Mouse (Mus musculus) MEL-GATA-1-ER (cell line): ENCODE measurements around the gene Paqr4.

ENCODE experiments used
- DNase-seq: peaks from one replicate; pipeline ENCODE4 v3.0.0-alpha.2; 2012; ENCODE audit warnings: low read depth; ENCODE audit errors: extremely low read depth

The Paqr4 gene

DNA sequence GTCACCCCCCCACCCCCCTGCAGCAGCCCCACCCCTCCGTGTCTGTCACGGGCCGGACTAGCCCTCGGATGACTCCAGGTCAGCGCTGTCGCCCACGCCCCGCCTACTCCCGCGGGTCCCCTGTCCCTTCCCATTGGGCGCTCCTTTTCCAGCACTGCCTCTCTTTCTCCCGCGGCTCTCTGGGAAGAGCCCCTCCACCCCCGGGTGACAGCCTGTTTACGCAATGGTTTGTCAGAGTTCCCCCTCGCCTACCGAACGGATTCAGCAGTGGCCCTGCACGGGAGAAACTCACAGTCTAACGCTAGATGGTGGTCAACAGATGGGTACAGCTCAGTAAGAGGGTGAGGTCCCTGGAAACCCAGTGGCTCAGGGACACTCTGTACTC is 13.9 kb downstream of the Paqr4 start:
- peak; percentile 46 for DNase-seq

GRCm38 (mm10) chr17:23725999-23726757 is 14.5 kb downstream of the Paqr4 start, which contains the start of gene Pkmyt1:
Gene Pkmyt1, plus strand, starts transcription at chr17:23726336.
- peak; percentile 76 for DNase-seq

- DNase-seq, result peak; percentile 46
Measured at GRCm38 (mm10) chr17:23725477-23725876, 15.2 kb downstream of the Paqr4 start.

DNA sequence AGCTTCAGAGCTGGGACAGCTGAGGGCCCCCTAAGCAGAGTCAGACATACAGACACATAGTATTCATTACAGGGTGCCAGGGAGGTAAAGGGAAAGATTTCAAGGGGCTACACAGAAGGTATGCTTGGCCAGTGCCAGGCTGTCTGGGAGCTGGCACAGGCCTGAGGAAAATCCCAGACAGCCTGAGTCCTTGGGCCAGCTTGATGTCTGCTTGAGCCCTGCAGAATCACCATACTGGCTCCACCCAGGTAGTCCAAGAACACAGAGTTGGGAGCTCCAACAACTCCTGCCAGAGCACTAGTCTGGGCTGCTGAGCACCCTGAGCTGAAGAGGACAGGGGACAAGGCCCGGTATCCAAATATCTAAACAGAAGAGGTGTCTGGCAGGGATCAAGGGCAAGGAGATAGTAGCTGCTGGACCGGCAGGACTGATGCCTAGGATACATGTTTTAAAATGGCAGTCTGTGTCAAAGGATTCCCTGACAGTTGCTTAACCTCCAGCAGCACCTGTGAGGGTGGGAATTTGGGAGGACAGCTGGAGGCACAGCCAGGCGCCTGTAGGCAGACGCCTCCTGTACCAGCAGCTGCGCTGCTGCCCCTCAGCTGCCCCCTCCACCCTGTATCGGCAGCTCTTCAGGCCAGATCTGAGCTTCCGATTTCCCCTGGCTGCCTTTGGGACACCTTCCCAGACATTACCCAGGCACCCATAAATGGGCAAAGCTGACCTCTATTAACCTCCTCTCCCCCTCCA is 18.1 kb downstream of the Paqr4 start, which contains the start of gene 1520401A03Rik:
Gene 1520401A03Rik, minus strand, starts transcription at position 408 of the 750 bp plus-strand sequence.
- no peak for DNase-seq

GRCm38 (mm10) chr17:23721886-23722285 is 18.8 kb downstream of the Paqr4 start:
- DNase-seq, result no peak

DNA sequence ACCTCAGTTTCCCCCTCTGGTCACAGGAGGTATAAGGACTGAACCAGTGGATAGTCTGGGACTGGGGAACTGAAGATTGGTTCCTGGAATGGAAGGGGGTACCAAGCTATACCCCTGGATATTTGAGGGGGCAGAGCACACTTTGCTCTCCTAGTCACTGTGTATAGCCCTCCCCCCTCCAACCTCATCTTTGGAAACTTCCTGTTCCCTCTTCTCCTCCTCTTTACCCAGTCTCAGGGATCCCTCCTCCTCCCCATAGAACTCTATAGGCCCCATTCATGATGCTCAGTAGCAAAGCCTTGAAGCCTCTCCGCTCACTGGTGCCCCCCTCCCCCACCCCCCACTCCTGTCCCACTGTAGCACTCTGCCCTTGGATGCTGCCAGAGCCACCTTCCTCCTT is 21.2 kb downstream of the Paqr4 start:
- DNase-seq, result no peak

- no peak for DNase-seq
Measured at GRCm38 (mm10) chr17:23717003-23717402, 23.7 kb downstream of the Paqr4 start.

DNA sequence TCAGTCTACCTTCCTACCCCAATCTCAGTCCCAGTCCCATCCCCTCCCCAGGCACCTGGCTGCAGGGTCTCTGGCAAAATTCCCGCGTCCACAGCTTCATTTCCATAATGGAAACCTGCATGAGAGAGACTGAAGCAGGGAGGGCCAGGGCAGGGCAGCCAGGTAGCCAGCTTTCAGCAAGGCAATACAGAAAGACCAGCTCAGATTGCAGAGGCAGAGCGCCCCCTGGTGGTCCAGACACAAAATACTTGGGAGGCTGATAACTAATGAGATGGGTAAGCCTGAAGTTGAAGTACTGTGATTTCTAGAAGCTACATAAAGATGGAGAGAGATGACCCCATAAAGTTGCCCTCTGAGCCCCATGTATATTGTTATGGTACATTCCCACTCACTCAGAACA is 34.5 kb downstream of the Paqr4 start:
- DNase-seq, result peak; percentile 35

- DNase-seq, result no peak
Measured at GRCm38 (mm10) chr17:23705525-23706104, 35.1 kb downstream of the Paqr4 start.

- DNase-seq, result no peak
Measured at GRCm38 (mm10) chr17:23704741-23705140, 35.9 kb downstream of the Paqr4 start.

- DNase-seq, result no peak
Measured at GRCm38 (mm10) chr17:23703301-23703700, 37.4 kb downstream of the Paqr4 start.

DNA sequence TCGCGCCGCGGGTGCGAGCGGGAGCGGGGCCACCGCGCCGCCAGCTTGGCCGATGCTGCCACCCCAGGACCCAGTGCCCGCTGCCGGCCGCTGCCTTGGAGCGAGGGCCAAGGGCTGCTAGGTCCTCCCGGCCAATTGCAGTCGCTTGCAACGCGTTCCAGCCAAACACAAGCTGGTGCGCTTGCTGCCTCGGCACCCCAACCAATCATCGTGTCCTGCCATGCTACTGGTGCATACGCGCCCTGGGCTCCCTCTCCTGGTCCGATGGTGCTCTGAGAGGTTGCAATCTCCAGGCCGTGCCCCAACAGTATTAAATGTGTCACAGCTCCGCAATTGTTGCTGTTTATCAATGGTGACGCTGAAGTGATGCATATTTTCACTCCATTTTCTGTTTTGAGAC is 40.6 kb downstream of the Paqr4 start:
- peak; percentile 82 for DNase-seq

DNA sequence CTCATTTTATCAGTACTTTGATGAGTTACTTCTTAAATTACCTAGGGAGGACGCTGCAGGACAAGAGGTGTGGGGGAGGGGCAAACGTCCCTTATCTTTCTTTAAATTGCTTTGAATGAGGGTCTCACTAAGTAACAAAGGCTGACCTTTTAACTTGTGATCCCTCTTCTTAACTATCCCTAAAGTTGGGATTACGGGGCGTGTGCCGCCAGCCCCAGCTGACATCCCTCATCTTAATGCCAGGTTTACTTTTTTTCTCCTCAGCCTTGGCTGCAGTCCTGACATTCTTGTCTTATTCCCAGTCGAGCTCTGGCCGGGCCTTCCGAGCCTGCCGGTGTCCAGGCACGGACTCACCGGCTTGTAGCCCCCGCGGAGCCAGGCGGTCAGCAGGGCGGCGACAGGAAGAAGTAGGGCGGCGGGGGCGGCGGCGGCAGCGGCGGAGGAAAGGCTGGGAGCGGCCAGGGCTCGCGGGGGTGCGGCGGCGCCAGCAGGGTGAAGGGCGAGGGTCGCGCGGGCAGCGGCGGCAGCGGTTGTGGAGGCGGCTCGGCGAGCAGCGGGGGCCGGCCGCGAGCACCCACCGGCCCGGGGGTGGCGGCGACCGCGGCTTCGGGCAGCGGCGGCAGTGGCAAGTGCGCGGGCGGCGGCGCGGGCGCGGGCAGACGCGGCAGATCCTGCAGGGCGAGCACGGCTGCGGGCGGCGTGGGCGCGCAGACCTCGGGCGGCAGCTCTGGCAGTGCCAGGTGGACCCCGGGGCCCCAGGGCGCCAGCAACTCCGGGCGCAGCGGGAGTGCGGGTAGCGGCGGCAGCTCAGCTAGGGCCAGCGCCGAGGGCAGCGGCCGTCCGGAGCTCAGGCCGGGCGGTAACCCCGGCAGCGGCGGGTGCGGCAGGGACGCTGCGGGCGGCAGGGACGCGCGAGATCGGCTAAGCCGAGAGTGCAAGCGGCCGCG is 41.3 kb downstream of the Paqr4 start:
- DNase-seq, result no peak

DNA sequence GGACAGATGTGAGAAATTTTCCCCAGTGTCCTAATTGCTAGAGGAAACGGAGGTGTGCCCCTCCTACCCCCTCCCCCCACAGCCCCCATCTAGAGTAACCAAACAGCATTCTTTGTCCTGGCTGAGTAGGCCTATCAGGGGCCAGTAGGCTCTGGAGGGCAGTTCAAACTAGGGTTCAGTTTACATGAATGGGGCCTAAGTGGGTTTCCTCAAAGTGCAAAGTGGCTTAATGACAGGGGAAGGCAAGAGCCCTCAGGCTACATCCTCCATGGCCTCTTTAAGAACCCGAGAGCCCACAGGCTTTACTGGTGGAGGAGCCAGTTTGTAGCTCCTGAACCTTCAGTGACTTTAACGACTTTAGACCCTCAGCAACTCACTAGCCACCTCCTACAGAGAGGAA is 44.9 kb downstream of the Paqr4 start:
- DNase-seq, result no peak

- no peak for DNase-seq
Measured at GRCm38 (mm10) chr17:23694491-23694890, 46.2 kb downstream of the Paqr4 start.
